In the genomic region with DNA sequence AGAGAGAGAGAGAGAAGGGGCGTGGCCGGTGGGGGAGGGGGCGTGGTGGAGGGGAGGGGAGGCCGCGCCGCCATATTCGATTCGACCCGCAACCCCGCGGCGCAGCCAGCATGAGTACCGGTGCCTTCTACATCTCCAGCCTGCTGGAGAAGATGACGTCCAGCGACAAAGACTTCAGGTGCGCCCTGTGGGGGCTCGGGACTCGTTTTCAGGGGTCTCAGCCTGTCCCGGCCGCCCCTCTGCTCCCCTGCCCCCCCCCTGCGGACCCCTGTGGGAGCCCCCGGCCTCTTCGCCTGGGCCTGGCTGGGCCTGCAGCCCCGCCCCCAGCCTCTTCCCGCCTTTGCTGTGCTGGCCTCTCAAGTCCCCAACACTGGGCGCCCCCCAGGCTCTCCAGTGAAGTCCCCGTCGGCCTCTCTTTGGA, we compare ENCODE assay signal across 8 mouse cellular contexts. TPM values are rescaled to one million over a fixed set of nuclear protein-coding genes. Genes with fewer than 3 reads are reported as not detected.
DNase-seq lines count a peak whose midpoint lies in the region; ATAC-seq and TF ChIP-seq lines count a peak whose summit lies in the region.

A gene (plus strand): TSS at position 38 of the 421 bp plus-strand sequence.

- WGBS in heart, adult 2 months: 2% methylated on average over 22 of the region's 28 CpGs
- 0% methylated on average over 9 of the region's 28 CpGs for WGBS in kidney, postnatal 0 days
- 3% methylated on average over 18 of the region's 28 CpGs for WGBS in stomach, postnatal 0 days

- peak within 1 kb of the TSS; percentile 63 for H3K4me2 ChIP-seq in kidney, postnatal 0 days (ENCODE audit: low read length)
- H3K4me2 ChIP-seq in stomach, postnatal 0 days (replicated peaks; ENCODE audit: low read depth): peak within 1 kb of the TSS; percentile 74

- H3K9me3 ChIP-seq in kidney, postnatal 0 days (replicated peaks; ENCODE audit: low read length): no peaks in the 10 kb centered on the region
- H3K9me3 ChIP-seq in stomach, postnatal 0 days (ENCODE audit: control insufficient read depth, low read length): no peaks in the 10 kb centered on the region

- TF ChIP-seq POLR2A in heart, adult 2 months (IDR thresholded peaks at IDR 0.05; ENCODE audit: insufficient read depth, low read depth, low read length): peak; percentile 35; the same call in 1 of the 2 replicates

- TF ChIP-seq CTCF in heart, adult 2 months (IDR thresholded peaks at IDR 0.05): no peak
- no peak for TF ChIP-seq CTCF in kidney, postnatal 0 days (IDR thresholded peaks at IDR 0.05; ENCODE audit: low read depth)
- TF ChIP-seq CTCF in stomach, postnatal 0 days (IDR thresholded peaks at IDR 0.05; ENCODE audit: low read depth): no peak

- TF ChIP-seq EP300 in heart, adult 2 months (IDR thresholded peaks at IDR 0.05; ENCODE audit: insufficient read depth, low read depth, low read length): no peak
- TF ChIP-seq EP300 in stomach, postnatal 0 days (optimal IDR thresholded peaks at IDR 0.05): no peak

- ATAC-seq in kidney, postnatal 0 days (replicated peaks; ENCODE audit: low FRiP score, low read depth): peak; percentile 75
- ATAC-seq in stomach, postnatal 0 days (ENCODE audit: low FRiP score, low TSS enrichment): peak; percentile 73

- H3K27me3 ChIP-seq in heart, adult 2 months (ENCODE audit: control insufficient read depth, insufficient read depth, low read length): no peaks in the 10 kb centered on the region
- no peaks in the 10 kb centered on the region for H3K27me3 ChIP-seq in kidney, postnatal 0 days (ENCODE audit: insufficient read depth, low read length)
- H3K27me3 ChIP-seq in stomach, postnatal 0 days (ENCODE audit: control insufficient read depth, insufficient read depth, low read length): no peaks in the 10 kb centered on the region

- H3K4me3 ChIP-seq in heart, adult 2 months: peak within 1 kb of the TSS; percentile 60
- peak within 1 kb of the TSS; percentile 62 for H3K4me3 ChIP-seq in kidney, postnatal 0 days (replicated peaks; ENCODE audit: low read depth, low read length)
- H3K4me3 ChIP-seq in stomach, postnatal 0 days (ENCODE audit: low read depth, low read length): peak within 1 kb of the TSS; percentile 68

- H3K79me2 ChIP-seq in heart, adult 2 months (replicated peaks; ENCODE audit: control insufficient read depth, insufficient read depth, low read length): no peaks in the 10 kb centered on the region

- DNase-seq in kidney, adult 18-20 months: peak; percentile 20
- DNase-seq in kidney, adult 9 months: no peak
- peak; percentile 82 for DNase-seq in ZHBTc4 (ENCODE audit: low read depth, low spot score)
- peak; percentile 87 for DNase-seq in embryo, embryonic 10.5 days (ENCODE audit: low spot score)
- peak; percentile 49 to 65 for DNase-seq in heart, adult 2 months
- peak; percentile 78 for DNase-seq in kidney, postnatal 0 days (ENCODE audit: low spot score)
- DNase-seq in mesoderm, embryonic 11.5 days (ENCODE audit: low read depth, low spot score): peak; percentile 83
- DNase-seq in stomach, postnatal 0 days (ENCODE audit: low spot score): peak; percentile 66

- H3K36me3 ChIP-seq in heart, adult 2 months (ENCODE audit: control insufficient read depth, insufficient read depth, low read length): no peaks in the 10 kb centered on the region
- H3K36me3 ChIP-seq in kidney, postnatal 0 days (ENCODE audit: insufficient read depth, low read length): no peaks in the 10 kb centered on the region
- no peaks in the 10 kb centered on the region for H3K36me3 ChIP-seq in stomach, postnatal 0 days (ENCODE audit: control insufficient read depth, insufficient read depth, low read length)

- H3K9ac ChIP-seq in heart, adult 2 months (ENCODE audit: low read depth, low read length): peak within 1 kb of the TSS; percentile 71
- H3K9ac ChIP-seq in kidney, postnatal 0 days (ENCODE audit: low read depth, low read length): peak within 1 kb of the TSS; percentile 54
- H3K9ac ChIP-seq in stomach, postnatal 0 days (ENCODE audit: low read length): peak within 1 kb of the TSS; percentile 70

- intact Hi-C loops in heart, adult 2 months (cut with DNase I): loop anchor here (5.0 kb wide), 1 partner anchor 77 kb away; no protein-coding TSS in a partner anchor

- H3K27ac ChIP-seq in heart, adult 2 months: peak within 1 kb of the TSS; percentile 92
- H3K27ac ChIP-seq in kidney, postnatal 0 days: no peak within 1 kb of the TSS; the same call in 1 of the 2 replicates
- no peak within 1 kb of the TSS; the same call in 1 of the 2 replicates for H3K27ac ChIP-seq in stomach, postnatal 0 days (replicated peaks)

- H3K4me1 ChIP-seq in heart, adult 2 months (ENCODE audit: control insufficient read depth, insufficient read depth, low read length): peaks cover 4% of the 10 kb centered on the region
- peaks cover 18% of the 10 kb centered on the region; the same call in 1 of the 2 replicates for H3K4me1 ChIP-seq in kidney, postnatal 0 days (replicated peaks; ENCODE audit: insufficient read depth, low read length)
- peaks cover 6% of the 10 kb centered on the region for H3K4me1 ChIP-seq in stomach, postnatal 0 days (replicated peaks; ENCODE audit: control insufficient read depth, insufficient read depth)

RNA-seq across cellular contexts. Expression of the gene that starts here (rescaled TPM):
- total RNA-seq in heart, adult 2 months (2021): 10 to 100 TPM; 69.3 to 77.2 TPM
- polyA plus RNA-seq in heart, adult 2 months (2012; rRNA removed): 59.0 and 68.4 TPM in 2 replicates
- polyA plus RNA-seq in kidney, postnatal 0 days (2015; fragmentation: Nextera tagmentation; extraction: Ambion mirVana): 10.4 and 12.1 TPM in 2 replicates
- 3.2 and 3.5 TPM in 2 replicates for polyA plus RNA-seq in stomach, postnatal 0 days (2015; fragmentation: Nextera tagmentation; extraction: Ambion mirVana)
